In genomic region chr3:86116951-86117350, GRCm38 (mm10) we compare ENCODE assay signal across 15 mouse cellular contexts. TPM values are rescaled to one million over a fixed set of nuclear protein-coding genes. Genes with fewer than 3 reads are reported as not detected.
A peak's percentile ranks its signal among the peaks of the same experiment; 100 is the strongest.
DNase-seq lines count a peak whose midpoint lies in the region; ATAC-seq and TF ChIP-seq lines count a peak whose summit lies in the region.
"Had no signal": no experiment of that assay in that cellular context is flagged by ENCODE, and none has a peak within 500 bp of the region (broad histone marks: within the 10 kb centered on the region; RNA-seq: fewer than 3 reads in every experiment).

No protein-coding gene starts in this region.

- no peaks in the 10 kb centered on the region for H3K27me3 ChIP-seq in intestine, postnatal 0 days (replicated peaks; ENCODE audit: control insufficient read depth, insufficient read depth, low read length)
- H3K27me3 ChIP-seq in intestine, embryonic 15.5 days (replicated peaks): no peaks in the 10 kb centered on the region
- H3K27me3 ChIP-seq in midbrain, embryonic 11.5 days (ENCODE audit: control insufficient read depth, insufficient read depth, low read length): no peaks in the 10 kb centered on the region
- no peaks in the 10 kb centered on the region for H3K27me3 ChIP-seq in midbrain, embryonic 15.5 days (replicated peaks)
- H3K27me3 ChIP-seq: midbrain, embryonic 12.5 days had no signal

- 89% methylated on average over 4 of the region's 4 CpGs for WGBS in intestine, postnatal 0 days
- 88% methylated on average over 4 of the region's 4 CpGs for WGBS in intestine, embryonic 15.5 days
- WGBS in midbrain, embryonic 11.5 days: 92% methylated on average over 4 of the region's 4 CpGs
- 83% methylated on average over 4 of the region's 4 CpGs for WGBS in midbrain, embryonic 15.5 days

- H3K9ac ChIP-seq in intestine, postnatal 0 days (ENCODE audit: low read depth, low read length): no peak overlapping the region
- H3K9ac ChIP-seq in intestine, embryonic 15.5 days: no peak overlapping the region
- H3K9ac ChIP-seq in midbrain, embryonic 11.5 days (ENCODE audit: low read length): no peak overlapping the region
- no peak overlapping the region for H3K9ac ChIP-seq in midbrain, embryonic 15.5 days
- H3K9ac ChIP-seq: midbrain, embryonic 12.5 days had no signal

- H3K36me3 ChIP-seq in intestine, postnatal 0 days (ENCODE audit: control insufficient read depth, insufficient read depth): peaks cover 63% of the 10 kb centered on the region
- H3K36me3 ChIP-seq in intestine, embryonic 15.5 days: peaks cover 14% of the 10 kb centered on the region
- no peaks in the 10 kb centered on the region for H3K36me3 ChIP-seq in midbrain, embryonic 11.5 days (ENCODE audit: control insufficient read depth, insufficient read depth, low read length)
- 0 out of 2 replicates have a peak, but pooled peaks cover 5% of the 10 kb centered on the region for H3K36me3 ChIP-seq in midbrain, embryonic 15.5 days (replicated peaks)

- no peak overlapping the region for H3K27ac ChIP-seq in intestine, postnatal 0 days (ENCODE audit: low read depth, low read length)
- H3K27ac ChIP-seq in intestine, embryonic 15.5 days: no peak overlapping the region
- H3K27ac ChIP-seq in midbrain, embryonic 11.5 days (ENCODE audit: low read depth, low read length): no peak overlapping the region
- H3K27ac ChIP-seq in midbrain, embryonic 15.5 days: no peak overlapping the region
- H3K27ac ChIP-seq: midbrain, embryonic 12.5 days had no signal

- no peaks in the 10 kb centered on the region for H3K4me1 ChIP-seq in intestine, postnatal 0 days (replicated peaks; ENCODE audit: control insufficient read depth, insufficient read depth, low read length)
- no peaks in the 10 kb centered on the region for H3K4me1 ChIP-seq in intestine, embryonic 15.5 days (replicated peaks)
- no peaks in the 10 kb centered on the region for H3K4me1 ChIP-seq in midbrain, embryonic 11.5 days (ENCODE audit: control insufficient read depth, insufficient read depth, low read length)
- peaks cover 4% of the 10 kb centered on the region; the same call in 1 of the 2 replicates for H3K4me1 ChIP-seq in midbrain, embryonic 15.5 days
- H3K4me1 ChIP-seq: midbrain, embryonic 12.5 days had no signal

- no peak overlapping the region for H3K4me2 ChIP-seq in intestine, postnatal 0 days (replicated peaks; ENCODE audit: low read depth)
- H3K4me2 ChIP-seq in intestine, embryonic 15.5 days (replicated peaks): no peak overlapping the region
- H3K4me2 ChIP-seq in midbrain, embryonic 11.5 days: no peak overlapping the region
- no peak overlapping the region for H3K4me2 ChIP-seq in midbrain, embryonic 15.5 days
- H3K4me2 ChIP-seq: midbrain, embryonic 12.5 days had no signal

- no peak for ATAC-seq in intestine, postnatal 0 days
- no peak for ATAC-seq in intestine, embryonic 15.5 days
- no peak for ATAC-seq in midbrain, embryonic 11.5 days (ENCODE audit: low FRiP score)
- ATAC-seq in midbrain, embryonic 15.5 days (replicated peaks): no peak
- ATAC-seq: CD4-positive, CD25-positive, alpha-beta regulatory T cell, adult 4 months; intestine, embryonic 16.5 days had no signal

- H3K9me3 ChIP-seq in intestine, postnatal 0 days (ENCODE audit: control insufficient read depth): no peaks in the 10 kb centered on the region
- H3K9me3 ChIP-seq in intestine, embryonic 15.5 days: no peaks in the 10 kb centered on the region
- H3K9me3 ChIP-seq in midbrain, embryonic 11.5 days (ENCODE audit: control insufficient read depth, low read length): no peaks in the 10 kb centered on the region
- no peaks in the 10 kb centered on the region for H3K9me3 ChIP-seq in midbrain, embryonic 15.5 days

- peak; percentile 62 for TF ChIP-seq CTCF in intestine, postnatal 0 days (IDR thresholded peaks at IDR 0.05; ENCODE audit: low read depth)

- no peak overlapping the region for H3K4me3 ChIP-seq in intestine, postnatal 0 days (ENCODE audit: low read depth, low read length)
- no peak overlapping the region for H3K4me3 ChIP-seq in intestine, embryonic 15.5 days (replicated peaks)
- no peak overlapping the region for H3K4me3 ChIP-seq in midbrain, embryonic 11.5 days (ENCODE audit: low read depth, low read length)
- H3K4me3 ChIP-seq in midbrain, embryonic 15.5 days: no peak overlapping the region
- H3K4me3 ChIP-seq: embryonic facial prominence, embryonic 10.5 days; midbrain, embryonic 12.5 days had no signal

- DNase-seq in midbrain, embryonic 11.5 days (ENCODE audit: low spot score, missing footprints): peak; percentile 31
- DNase-seq in R1 (ENCODE audit: low read depth, low spot score): peak; percentile 61
- no peak for DNase-seq in right cerebral cortex, postnatal 25 days
- no peak for DNase-seq in spleen, postnatal 14 days (ENCODE audit: low spot score in 2 of 2)
- DNase-seq: cerebellum, adult 9-11 months; heart, adult 18-20 months; heart, postnatal 4 days; thymus, adult 2 months had no signal

RNA-seq across cellular contexts. Expression of gene Rps3a1, which starts 25.6 kb away (rescaled TPM):
- 788 and 816 TPM in 2 replicates for polyA plus RNA-seq in intestine, postnatal 0 days (2015; fragmentation: Nextera tagmentation; extraction: Ambion mirVana)
- 1,281 and 1,419 TPM in 2 replicates for polyA plus RNA-seq in intestine, embryonic 15.5 days (2015; fragmentation: Nextera tagmentation; extraction: Ambion mirVana)
- 1,104 and 1,128 TPM in 2 replicates for polyA plus RNA-seq in midbrain, embryonic 11.5 days (2014; fragmentation: Nextera tagmentation; extraction: Ambion mirVana)
- 475 and 483 TPM in 2 replicates for polyA plus RNA-seq in midbrain, embryonic 15.5 days (2015; fragmentation: Nextera tagmentation; extraction: Ambion mirVana)

Comparison
In these comparisons a context has a peak if more than half of its experiments do, and no peak if none do; other contexts are left out.
1. DNase-seq: peak in midbrain, embryonic 11.5 days (single experiment) and R1 (single experiment); none in right cerebral cortex, postnatal 25 days (single experiment) and spleen, postnatal 14 days (0 of 2).